Comparison of ENCODE assay signal across 19 mouse cellular contexts in the genomic region with DNA sequence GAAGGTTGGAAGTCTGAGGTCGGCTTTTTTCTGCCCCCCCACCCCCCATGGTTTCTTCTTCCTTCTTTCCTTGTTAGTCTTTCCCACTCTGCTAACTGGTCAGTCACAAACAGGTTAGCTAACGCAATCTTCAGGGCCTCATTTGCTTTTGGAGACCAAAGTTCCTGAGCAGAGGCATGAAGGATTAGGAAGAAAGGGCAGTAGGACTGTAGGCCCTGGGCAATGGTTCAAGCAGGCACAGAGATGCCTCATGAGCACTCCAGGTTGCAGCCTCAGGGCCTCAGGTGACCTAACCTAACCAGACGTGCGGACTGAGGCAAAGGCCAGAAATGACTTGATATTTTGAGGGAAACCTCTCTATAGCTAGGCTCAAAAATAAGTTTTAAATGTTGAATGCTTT. TPM values are rescaled to one million over a fixed set of nuclear protein-coding genes. Genes with fewer than 3 reads are reported as not detected.
"Had no signal": no experiment of that assay in that cellular context is flagged by ENCODE, and none has a peak within 500 bp of the region (broad histone marks: within the 10 kb centered on the region; RNA-seq: fewer than 3 reads in every experiment).

No protein-coding gene starts in this region.

- DNase-seq: retina, postnatal 1 day; right cerebral cortex, adult 18-20 months; right cerebral cortex, postnatal 14 days; right cerebral cortex, postnatal 25 days; right cerebral cortex, postnatal 4 days; spleen, adult 18-20 months; thymus, adult 18-20 months; thymus, adult 2 months; thymus, postnatal 14 days; thymus, postnatal 25 days; thymus, postnatal 36 days; thymus, postnatal 4 days had no signal

- H3K27me3 ChIP-seq: neural tube, embryonic 13.5 days; neural tube, embryonic 15.5 days; stomach, embryonic 15.5 days had no signal

- H3K4me3 ChIP-seq: neural tube, embryonic 13.5 days; neural tube, embryonic 15.5 days; stomach, embryonic 15.5 days had no signal

- H3K4me1 ChIP-seq: neural tube, embryonic 13.5 days; neural tube, embryonic 15.5 days; stomach, embryonic 15.5 days had no signal

- H3K9ac ChIP-seq: neural tube, embryonic 13.5 days; neural tube, embryonic 15.5 days; stomach, embryonic 15.5 days had no signal

- H3K27ac ChIP-seq: neural tube, embryonic 13.5 days; neural tube, embryonic 15.5 days; stomach, embryonic 15.5 days; stomach, postnatal 0 days had no signal

- H3K36me3 ChIP-seq: neural tube, embryonic 13.5 days; neural tube, embryonic 15.5 days; stomach, embryonic 15.5 days had no signal

- H3K4me2 ChIP-seq: neural tube, embryonic 13.5 days; neural tube, embryonic 15.5 days; stomach, embryonic 15.5 days had no signal

- H3K9me3 ChIP-seq: neural tube, embryonic 13.5 days; neural tube, embryonic 15.5 days; stomach, embryonic 15.5 days had no signal

RNA-seq across cellular contexts. Expression of a gene that starts 24.7 kb away (rescaled TPM):
- total RNA-seq: neutrophil, adult 5-6 weeks had no signal
- polyA plus RNA-seq: neural tube, embryonic 13.5 days; neural tube, embryonic 14.5 days; thymus, postnatal 0 days had no signal
